Mouse (Mus musculus) ES-Bruce4 (cell line): ENCODE measurements at regions not wholly inside any gene's neighbourhood (a gene's known extent, or its start where the extent isn't known, plus 50 kb on each side); places are given as distances from the start of the nearest gene placed in this dataset.

ENCODE experiments used
- H3K27ac ChIP-seq: 2 replicates; pipeline ENCODE4 v1.5.1; 2012; ENCODE audit warnings: low read length, inconsistent platforms; ENCODE audit not compliant: insufficient read depth
- H3K27me3 ChIP-seq: 2 replicates; pipeline ENCODE4 v1.6.1; 2012; ENCODE audit warnings: mild to moderate bottlenecking, low read length, inconsistent platforms; ENCODE audit not compliant: control insufficient read depth, poor library complexity, insufficient read depth, severe bottlenecking
- H3K36me3 ChIP-seq: 2 replicates; pipeline ENCODE4 v1.6.1; 2012; ENCODE audit warnings: inconsistent platforms, mild to moderate bottlenecking, low read length, moderate library complexity; ENCODE audit not compliant: control insufficient read depth, poor library complexity, insufficient read depth, severe bottlenecking
- H3K4me1 ChIP-seq: one replicate; pipeline ENCODE4 v1.8.1; 2011; ENCODE audit warnings: low read length; ENCODE audit not compliant: control insufficient read depth, insufficient read depth
- H3K4me3 ChIP-seq: 2 replicates; pipeline ENCODE4 v1.5.1; 2011; ENCODE audit warnings: low read depth, mild to moderate bottlenecking, low read length
- H3K9ac ChIP-seq: 2 replicates; pipeline ENCODE4 v1.6.1; 2012; ENCODE audit warnings: low read depth, mild to moderate bottlenecking, inconsistent platforms; ENCODE audit not compliant: poor library complexity, severe bottlenecking
- H3K9me3 ChIP-seq: replicated peaks from 2 replicates; pipeline ENCODE4 v1.6.1; 2012; ENCODE audit warnings: mild to moderate bottlenecking, low read length, inconsistent platforms; ENCODE audit not compliant: control insufficient read depth, poor library complexity, insufficient read depth, severe bottlenecking
- CTCF ChIP-seq: IDR thresholded peaks from one replicate; pipeline ENCODE4 v1.8.1; 2011; ENCODE audit warnings: low read depth, low read length
- EP300 ChIP-seq: IDR thresholded peaks from 2 replicates; pipeline ENCODE4 v1.6.1; 2011; ENCODE audit warnings: low read depth, low read length; ENCODE audit not compliant: insufficient read depth
- POLR2A ChIP-seq: IDR thresholded peaks from one replicate; pipeline ENCODE4 v1.8.1; 2011; ENCODE audit warnings: low read length; ENCODE audit not compliant: insufficient read depth

GRCm38 (mm10) chr2:101290738-101291137 lies 333.8 kb upstream of the Rag2 start:
- TF ChIP-seq POLR2A (no peak), CTCF (no peak), EP300 (no peak)
- no peaks in the 10 kb centered on the region for H3K9me3 ChIP-seq
- no peak overlapping the region for H3K27ac ChIP-seq
- no peaks in the 10 kb centered on the region for H3K4me1 ChIP-seq
- H3K36me3 ChIP-seq: no peaks in the 10 kb centered on the region
- H3K4me3 ChIP-seq: no peak overlapping the region
- H3K27me3 ChIP-seq: no peaks in the 10 kb centered on the region
- H3K9ac ChIP-seq: no peak overlapping the region

DNA sequence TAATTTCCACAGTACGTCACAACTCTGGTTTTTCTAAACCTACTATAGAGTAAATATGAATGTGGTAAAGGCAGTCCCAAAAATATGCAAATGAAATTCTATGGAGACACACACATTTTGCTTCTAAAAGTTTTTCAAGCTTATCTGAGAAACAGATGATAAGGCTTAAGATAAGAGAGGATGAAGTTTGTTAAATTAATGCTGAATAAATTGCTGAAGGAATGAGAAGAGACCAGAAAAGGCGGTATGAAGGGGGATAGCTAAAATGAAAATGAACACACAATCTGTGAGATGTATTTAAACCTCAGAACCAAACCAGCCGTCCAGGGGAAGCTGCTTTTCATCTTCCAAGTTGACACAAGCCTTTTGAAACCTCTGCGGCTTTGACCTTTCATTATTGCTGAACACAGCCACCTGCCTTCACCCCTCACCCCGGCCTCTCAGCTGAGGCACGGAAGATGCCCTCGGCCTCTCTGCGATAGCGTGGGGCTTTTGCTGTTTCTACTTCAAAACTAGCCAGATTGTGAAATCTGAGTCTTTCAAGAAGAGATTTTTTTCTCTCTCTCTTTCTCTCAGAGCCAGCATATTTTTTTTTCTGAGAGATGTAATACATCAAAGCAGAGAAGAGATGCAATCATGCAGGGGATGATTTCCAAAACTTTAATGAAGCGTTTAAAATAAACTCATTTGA lies 328.7 kb upstream of the Rag2 start:
- TF ChIP-seq EP300: no peak
- no peak for TF ChIP-seq POLR2A
- TF ChIP-seq CTCF: no peak
- no peak overlapping the region for H3K4me3 ChIP-seq
- no peaks in the 10 kb centered on the region for H3K4me1 ChIP-seq
- no peak overlapping the region for H3K27ac ChIP-seq
- H3K9ac ChIP-seq: no peak overlapping the region
- no peaks in the 10 kb centered on the region for H3K9me3 ChIP-seq
- no peaks in the 10 kb centered on the region for H3K36me3 ChIP-seq
- H3K27me3 ChIP-seq: no peaks in the 10 kb centered on the region

GRCm38 (mm10) chr2:101296369-101296682 lies 328.2 kb upstream of the Rag2 start:
- no peak overlapping the region for H3K9ac ChIP-seq
- H3K9me3 ChIP-seq: no peaks in the 10 kb centered on the region
- no peak overlapping the region for H3K27ac ChIP-seq
- H3K4me3 ChIP-seq: no peak overlapping the region
- H3K4me1 ChIP-seq: no peaks in the 10 kb centered on the region
- H3K27me3 ChIP-seq: no peaks in the 10 kb centered on the region
- H3K36me3 ChIP-seq: no peaks in the 10 kb centered on the region
- TF ChIP-seq EP300 (no peak), CTCF (no peak), POLR2A (no peak)

GRCm38 (mm10) chr2:101296778-101297177 lies 327.7 kb upstream of the Rag2 start:
- no peak for TF ChIP-seq CTCF
- no peak for TF ChIP-seq POLR2A
- TF ChIP-seq EP300: no peak
- Histone ChIP-seq H3K27ac (no peak overlapping the region), H3K9ac (no peak overlapping the region), H3K27me3 (no peaks in the 10 kb centered on the region), H3K9me3 (no peaks in the 10 kb centered on the region), H3K36me3 (no peaks in the 10 kb centered on the region), H3K4me1 (no peaks in the 10 kb centered on the region), H3K4me3 (no peak overlapping the region)

DNA sequence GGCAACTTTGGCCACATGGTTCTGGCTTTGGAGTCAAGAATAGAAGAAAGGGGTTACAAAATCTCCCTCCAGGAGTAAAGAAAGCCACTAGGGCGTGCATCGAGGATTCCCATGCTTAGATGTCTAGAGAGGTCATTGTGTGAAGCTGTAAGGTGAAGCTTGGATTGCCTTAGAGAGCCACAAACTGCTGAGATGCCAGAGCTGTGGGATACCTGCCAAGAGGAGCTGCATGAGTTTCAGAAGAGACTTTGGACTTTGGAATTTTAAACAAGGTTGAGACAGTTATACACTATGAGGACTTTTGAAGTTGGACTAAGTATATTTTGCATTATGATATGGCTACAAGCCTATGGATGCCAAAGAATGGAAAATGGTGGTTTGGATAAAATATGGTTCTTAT lies 325.4 kb upstream of the Rag2 start:
- TF ChIP-seq CTCF (no peak), POLR2A (no peak), EP300 (no peak)
- H3K4me3 ChIP-seq: no peak overlapping the region
- H3K27ac ChIP-seq: no peak overlapping the region

DNA sequence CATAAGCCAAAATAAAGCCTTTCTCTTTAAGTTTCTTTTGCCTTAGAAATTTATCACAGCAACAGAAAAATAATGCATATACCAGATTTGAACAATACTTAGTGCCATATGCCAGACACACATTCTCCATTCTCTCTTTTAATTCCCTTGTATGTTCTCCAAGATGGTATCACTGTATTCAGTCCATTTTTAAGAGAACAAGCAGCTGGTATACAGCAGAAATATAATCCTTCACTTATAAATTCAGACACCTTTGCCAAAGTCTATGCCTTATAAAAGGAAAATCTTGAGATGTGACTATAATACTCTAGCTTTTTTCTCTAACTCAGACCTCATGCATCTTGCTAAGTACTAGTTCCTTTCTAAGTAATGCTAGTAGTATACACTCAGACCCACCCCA lies 324.4 kb upstream of the Rag2 start:
- Histone ChIP-seq H3K9ac (no peak overlapping the region), H3K27ac (no peak overlapping the region), H3K27me3 (no peaks in the 10 kb centered on the region), H3K4me3 (no peak overlapping the region), H3K9me3 (no peaks in the 10 kb centered on the region), H3K36me3 (no peaks in the 10 kb centered on the region), H3K4me1 (no peaks in the 10 kb centered on the region)
- TF ChIP-seq EP300 (no peak), CTCF (no peak), POLR2A (no peak)

More for the DNA sequence above, 325.4 kb upstream of the Rag2 start:
- no peak overlapping the region for H3K9ac ChIP-seq
- H3K27me3 ChIP-seq: no peaks in the 10 kb centered on the region
- no peaks in the 10 kb centered on the region for H3K4me1 ChIP-seq
- H3K36me3 ChIP-seq: no peaks in the 10 kb centered on the region
- H3K9me3 ChIP-seq: no peaks in the 10 kb centered on the region
